1 mouse cellular context compared by ENCODE assay signal in genomic region chr12:40037226-40037813, GRCm38 (mm10).
A peak's percentile ranks its signal among the peaks of the same experiment; 100 is the strongest.
TF ChIP-seq lines count a peak whose summit lies in the region.

No protein-coding gene starts in this region.

TF ChIP-seq in CH12.LX, 34 proteins besides CTCF, POLR2A, EP300 and RAD21 (continued from another document):
- no peak for TF ChIP-seq CHD1 (IDR thresholded peaks at IDR 0.05; ENCODE audit: low read depth, low read length)
- no peak for TF ChIP-seq E2F4 (IDR thresholded peaks at IDR 0.05; ENCODE audit: insufficient replicate concordance, low read depth, low read length)
- TF ChIP-seq MAX (IDR thresholded peaks at IDR 0.05; ENCODE audit: low read length) = peak; percentile 68
- no peak; the same call in 1 of the 2 replicates for TF ChIP-seq MAZ (IDR thresholded peaks at IDR 0.05; ENCODE audit: low read depth, low read length)
- TF ChIP-seq POLR2AphosphoS2 (IDR thresholded peaks at IDR 0.05; ENCODE audit: low read depth, low read length) = peak; percentile 77; the same call in 1 of the 2 replicates
- TF ChIP-seq ETS1 (conservative IDR thresholded peaks at IDR 0.05; ENCODE audit: low read depth, low read length) = no peak
- TF ChIP-seq ZC3H11A (IDR thresholded peaks at IDR 0.05; ENCODE audit: low read depth, low read length) = peak; percentile 84
- TF ChIP-seq CHD2 (IDR thresholded peaks at IDR 0.05; ENCODE audit: low read length) = peak; percentile 87
- TF ChIP-seq USF2 (conservative IDR thresholded peaks at IDR 0.05; ENCODE audit: low read depth, low read length) = no peak
- no peak for TF ChIP-seq ZNF384 (IDR thresholded peaks at IDR 0.05; ENCODE audit: low read depth, low read length)
